Mouse (Mus musculus) layer of hippocampus, adult 8-10 months (tissue): ENCODE results near the gene Ctdsp2. TPM values are rescaled to one million over a fixed set of nuclear protein-coding genes. Genes with fewer than 3 reads are reported as not detected.

Source experiments
- DNase-seq, 2 experiments: peaks; one replicate each; pipeline ENCODE4 v3.0.0; 2022; ENCODE audit warnings: low spot score in 2 of 2
- total RNA-seq, 4 experiments: library from RNA; stranded (reverse); gene quantifications; 2 replicates each; pipeline ENCODE4 v1.2.4; 2022

The Ctdsp2 gene
- total RNA-seq, 4 experiments from 2014 or later = 104 to 120 (median 111) TPM

DNA sequence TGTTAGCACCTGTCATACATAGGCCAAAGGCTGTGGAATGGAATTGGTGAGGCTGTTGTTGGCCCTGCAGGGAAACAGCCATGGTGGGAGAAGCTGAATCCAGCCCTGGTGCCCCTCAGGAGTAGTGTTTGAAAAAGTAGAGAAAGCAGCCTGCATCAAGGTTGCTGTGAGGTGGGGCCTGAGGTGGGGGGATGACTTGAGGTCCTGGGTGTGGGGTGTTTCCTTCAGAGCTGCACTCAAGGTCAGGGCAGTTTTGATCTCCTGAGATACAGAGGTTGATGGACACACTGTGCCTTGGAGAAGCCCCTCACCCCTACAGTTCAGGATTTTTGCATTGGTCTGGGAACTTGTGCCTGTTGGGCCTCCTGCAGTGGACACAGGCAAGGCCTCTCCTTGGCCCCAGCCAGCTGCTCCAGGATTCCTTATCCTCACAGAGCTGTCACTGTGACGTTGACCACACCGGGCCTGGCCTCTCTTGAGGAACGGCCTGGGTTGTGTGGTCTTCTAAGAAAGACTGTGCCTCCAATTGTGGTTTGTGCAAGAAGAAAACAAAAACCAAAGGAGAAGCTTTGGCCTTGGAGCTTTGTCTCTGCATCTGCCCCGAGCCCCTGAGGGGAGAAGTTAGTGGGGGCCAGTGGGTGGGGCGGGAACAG is 10.1 kb downstream of the Ctdsp2 start:
- DNase-seq = no peak

DNA sequence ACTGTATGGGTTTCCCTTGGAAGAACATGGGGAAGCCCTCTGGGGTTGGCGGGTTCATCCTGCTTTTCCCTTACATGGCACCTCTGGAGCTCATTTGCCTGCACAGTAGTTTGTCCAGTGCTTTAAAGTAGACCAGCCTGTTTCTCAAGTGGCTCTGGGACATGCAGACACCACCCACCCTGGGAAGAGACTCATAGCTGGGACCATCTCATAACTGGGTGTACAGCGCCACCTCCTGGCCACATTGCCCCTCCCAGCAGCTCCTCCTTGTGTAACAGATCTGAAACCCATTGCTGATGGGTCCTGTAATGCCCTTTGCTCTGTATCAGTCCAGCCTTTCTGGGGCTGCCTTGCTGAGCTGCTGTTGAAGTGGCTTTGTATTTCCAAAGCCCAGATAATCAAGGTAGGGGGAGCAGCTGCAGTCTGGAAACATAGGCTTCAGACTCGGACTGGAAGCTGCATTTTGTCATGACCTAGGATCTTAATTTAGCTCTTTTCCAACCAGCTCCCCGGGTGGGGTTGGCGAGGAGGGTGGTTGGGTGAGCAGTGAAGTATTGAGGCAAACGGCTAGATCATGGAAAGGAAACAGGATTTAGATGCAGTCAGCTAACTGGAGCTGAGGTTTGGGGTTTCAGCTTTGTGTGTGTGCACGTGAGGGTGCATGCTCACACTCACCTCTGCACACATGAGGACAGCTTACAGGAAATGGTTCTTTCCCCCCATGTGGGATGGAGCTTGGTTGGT is 12.0 kb downstream of the Ctdsp2 start:
- DNase-seq = peak; percentile 68 to 83

DNA sequence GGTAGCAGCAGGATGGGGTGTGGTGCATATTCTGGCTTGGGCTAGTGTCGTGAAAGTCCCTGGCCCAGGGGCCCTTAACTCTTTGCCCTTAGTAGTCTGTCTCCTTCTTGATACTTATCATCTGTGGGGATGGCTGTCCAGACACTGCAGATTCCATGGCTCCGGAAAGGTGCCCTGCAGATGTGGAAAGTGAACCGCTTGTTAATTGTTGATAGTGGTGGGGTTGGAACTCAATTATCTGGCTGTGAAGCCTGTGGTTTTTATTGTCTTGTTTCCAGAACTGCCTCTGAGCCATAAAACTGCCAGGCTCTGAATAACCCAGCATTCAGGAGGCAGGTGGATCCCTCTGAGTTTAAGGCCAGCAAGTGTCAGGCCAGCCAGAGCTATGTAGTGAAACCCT is 13.2 kb downstream of the Ctdsp2 start:
- DNase-seq = no peak

DNA sequence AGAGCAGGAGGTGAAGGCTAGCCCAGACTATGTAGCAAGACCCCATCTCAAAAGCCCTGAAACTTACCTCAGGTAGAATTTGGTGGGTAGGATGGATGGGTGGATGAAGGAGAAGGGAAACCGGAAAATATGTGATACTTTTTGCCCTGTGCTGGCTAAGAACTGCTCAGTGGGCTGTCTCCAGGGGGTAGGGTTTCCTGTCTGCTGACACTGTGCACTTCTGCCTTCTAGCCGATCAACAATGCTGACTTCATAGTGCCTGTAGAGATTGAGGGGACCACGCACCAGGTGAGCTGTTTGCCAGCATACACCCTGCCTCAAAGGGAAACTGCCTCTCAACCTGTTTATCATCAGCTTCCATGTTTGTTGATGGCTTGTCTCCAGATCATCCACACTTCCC is 15.1 kb downstream of the Ctdsp2 start:
- no peak for DNase-seq

DNA sequence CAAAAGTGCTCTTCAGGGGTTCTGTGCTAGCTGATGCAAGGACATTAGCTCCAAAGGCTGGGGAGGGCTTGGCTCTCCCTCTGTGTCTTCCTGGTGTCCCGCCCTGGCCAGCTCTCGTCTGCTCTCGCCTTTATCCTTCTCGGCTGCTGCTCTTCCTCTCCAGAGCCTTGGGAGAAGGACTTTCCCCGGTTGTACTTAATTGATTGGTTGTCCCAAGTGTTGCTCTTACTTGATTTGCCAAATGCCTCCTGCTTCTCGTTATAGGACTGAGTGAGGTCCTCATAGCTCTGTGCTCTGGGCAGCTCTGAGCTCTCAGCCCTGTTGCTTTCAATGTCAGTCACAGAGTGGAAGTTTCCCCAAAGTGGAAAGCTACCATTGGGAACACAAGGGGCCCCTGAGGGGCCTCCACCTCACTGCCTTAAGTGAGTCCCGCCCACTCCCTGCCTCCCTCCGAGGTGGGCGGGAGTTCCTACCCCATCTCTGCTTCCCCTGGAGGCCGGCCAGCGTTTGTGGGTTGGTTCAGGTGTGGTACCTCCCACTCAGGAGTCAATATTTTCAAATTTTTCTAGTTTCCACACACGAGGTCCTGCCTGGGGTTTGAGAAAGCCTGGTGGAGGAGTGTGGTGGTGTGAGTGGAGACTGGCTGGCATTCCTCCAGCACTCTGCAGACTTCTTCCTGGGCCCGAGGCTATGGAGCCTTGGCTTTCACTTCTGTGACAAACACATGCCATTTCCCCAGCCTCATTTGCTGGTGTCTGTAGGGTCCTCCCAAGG is 19.0 kb downstream of the Ctdsp2 start:
- no peak for DNase-seq

DNA sequence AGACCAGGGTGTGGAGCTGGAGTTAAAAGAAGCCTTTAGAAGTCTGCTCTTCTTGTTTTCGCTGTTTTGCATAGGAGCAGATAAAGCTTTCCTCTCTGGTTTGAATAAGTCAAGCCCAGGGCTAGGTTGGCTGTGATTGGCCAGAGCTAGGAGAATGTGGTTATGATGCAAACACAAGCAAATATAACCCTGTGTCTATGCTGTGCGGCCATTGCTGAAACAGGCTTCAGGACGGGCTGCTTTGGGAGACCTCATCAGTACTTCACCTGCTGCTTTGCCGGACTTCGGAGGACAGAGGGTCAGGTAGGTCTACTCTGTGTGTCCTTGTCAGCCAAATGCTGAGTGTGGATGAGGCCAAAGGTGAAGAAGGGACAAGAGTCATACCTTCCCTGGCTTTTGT is 22.0 kb downstream of the Ctdsp2 start, which contains the start of gene Avil:
Gene Avil (plus strand): TSS at position 181 of the 400 bp plus-strand sequence.
- DNase-seq = no peak

DNA sequence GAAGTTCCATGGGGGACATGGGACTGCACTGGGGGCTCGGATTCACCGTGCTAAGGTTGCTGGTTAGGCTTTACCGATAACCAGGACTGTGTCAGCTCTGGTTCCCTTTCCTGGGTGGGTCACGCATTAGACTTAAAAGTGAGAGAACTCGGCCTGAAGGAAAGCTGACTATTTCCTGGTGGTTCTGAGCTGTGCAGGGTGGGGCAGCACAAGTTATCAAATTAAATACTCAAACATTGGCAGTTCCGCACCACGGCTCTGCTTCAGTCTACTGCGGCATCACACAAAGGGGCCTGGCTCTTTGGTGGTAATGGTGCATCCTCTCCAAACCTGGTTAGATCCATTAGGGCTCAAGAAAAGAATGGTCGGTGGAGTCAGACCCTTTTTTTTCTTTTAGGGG is 22.8 kb downstream of the Ctdsp2 start:
- no peak for DNase-seq

DNA sequence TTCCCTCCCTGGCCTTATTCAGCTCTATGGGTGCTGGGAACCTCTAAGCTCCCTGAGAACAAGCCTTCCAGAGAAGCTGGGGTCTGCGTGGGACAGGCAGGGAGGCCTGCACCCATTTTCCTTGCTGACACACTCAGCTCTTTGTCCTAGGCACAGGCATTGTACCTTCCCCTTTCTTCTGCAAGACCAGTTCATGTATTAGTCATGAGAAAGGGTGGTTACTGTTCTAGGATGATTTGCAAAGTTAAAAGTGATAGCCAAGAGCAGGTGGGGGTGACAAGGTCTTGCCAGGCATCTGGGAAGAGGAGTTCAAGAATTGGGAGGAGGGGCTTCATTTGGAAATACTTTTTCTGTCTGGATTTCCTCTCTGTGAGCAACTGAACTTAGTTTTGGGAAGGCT is 23.5 kb downstream of the Ctdsp2 start:
- no peak for DNase-seq

DNA sequence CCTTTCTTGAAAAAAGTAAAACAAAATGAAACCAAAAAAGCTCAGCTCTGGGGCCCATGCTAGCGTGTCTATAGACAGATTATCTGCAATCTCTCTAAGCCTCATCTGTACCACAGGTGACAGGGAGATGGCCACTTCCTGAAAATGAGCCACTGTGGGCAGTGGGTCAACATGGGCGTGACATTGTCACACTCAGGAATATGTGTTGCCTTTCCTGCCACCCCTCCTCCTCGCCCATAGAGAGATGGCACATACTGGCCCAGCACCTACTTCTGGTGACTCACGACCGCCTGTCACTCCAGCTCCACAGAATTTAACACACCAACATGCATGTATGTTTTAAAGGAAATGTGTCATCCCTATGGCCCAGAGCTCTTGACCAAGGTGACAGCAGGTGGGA is 24.2 kb downstream of the Ctdsp2 start:
- DNase-seq = no peak

DNA sequence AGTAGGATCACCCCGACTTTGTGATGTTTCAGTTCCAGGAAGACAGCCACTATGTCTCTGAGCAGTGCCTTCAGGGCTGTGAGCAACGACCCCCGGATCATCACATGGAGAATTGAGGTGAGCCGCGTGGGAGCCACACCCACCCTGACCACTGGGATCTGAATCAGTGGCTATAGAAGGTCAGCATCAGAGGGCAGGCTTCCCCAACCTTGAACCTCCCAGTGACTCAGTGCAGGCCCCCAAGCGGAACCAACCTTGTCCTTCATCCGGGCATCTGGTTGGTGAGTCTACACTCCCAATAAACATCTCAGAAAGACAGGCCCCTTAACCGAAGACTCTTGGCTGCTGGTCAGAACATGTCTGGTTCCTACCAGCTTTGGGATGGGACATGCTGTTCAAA is 24.8 kb downstream of the Ctdsp2 start:
- DNase-seq = no peak

DNA sequence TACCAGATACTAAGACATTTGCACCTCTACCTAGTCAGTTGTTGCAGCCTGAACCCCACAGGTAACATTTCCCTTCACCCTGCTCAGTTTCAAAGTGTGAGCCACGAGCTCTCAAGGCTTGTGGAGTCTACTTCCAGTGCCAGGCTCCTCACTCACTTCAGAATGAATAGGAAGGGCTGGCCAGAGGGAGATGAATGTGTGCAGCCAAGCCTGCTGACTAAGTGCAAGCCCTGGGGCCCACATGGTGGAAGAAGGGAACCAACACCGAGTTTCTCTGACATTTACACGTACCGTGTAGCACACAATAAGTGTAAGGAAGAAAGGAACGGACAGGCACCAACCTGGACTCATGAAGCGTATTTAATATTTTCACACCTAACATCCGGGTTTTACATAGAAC is 25.3 kb downstream of the Ctdsp2 start:
- no peak for DNase-seq

DNA sequence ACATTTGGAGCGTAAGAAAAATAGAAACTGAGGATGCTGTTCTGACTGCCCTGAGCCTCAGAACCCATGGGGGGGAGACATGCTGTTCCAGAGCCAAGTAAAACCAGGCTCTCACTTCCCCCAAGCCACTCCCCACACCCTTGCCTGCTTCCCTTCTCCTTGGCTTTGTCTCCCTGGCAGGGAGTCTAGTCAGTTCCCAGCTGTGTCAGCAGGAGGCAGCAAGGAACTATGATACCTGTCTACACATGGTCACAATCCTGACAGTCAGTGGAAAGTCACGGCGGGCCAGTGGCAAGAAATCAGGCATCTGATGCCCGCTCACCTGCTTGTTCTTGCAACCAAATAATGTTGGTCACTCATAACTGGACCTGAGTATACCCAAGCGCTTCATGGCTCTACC is 38.0 kb downstream of the Ctdsp2 start:
- no peak for DNase-seq

DNA sequence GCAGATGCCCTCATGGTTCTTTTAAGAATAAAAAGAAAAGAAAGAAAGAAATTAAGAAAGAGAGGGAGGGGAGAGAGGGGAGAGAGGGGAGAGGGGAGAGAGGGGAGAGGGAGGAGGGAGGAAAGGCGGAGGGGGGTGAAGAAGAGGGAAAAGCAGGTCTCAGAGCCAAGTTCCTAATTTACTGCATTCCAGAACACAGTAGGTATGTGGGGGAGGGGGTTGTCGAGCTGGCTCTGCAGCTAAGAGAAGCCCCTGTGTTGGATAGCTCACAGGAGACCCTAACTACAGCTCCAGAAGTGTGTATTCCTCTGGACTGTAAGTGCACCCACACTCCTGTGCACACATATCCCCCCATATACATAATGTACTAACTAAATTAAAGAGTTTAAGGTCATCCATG is 38.6 kb downstream of the Ctdsp2 start:
- DNase-seq = no peak

DNA sequence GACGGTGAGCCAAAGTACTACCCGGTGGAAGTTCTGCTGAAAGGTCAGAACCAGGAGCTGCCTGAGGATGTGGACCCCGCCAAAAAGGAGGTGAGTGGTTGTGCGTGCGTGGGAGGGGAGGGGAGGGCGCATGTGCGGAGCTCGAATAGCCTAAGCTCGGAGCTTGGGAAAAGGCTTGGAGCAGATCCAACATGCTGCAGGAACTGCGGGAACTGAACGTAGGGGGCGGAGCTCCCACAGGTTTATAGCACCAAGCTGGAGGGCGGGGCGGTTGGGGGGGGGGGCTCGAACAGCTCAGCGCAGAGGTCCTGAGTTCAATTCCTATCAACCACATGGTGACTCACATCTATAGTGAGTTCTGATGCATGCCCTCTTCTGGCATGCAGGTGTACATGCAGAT is 39.9 kb downstream of the Ctdsp2 start:
- DNase-seq = no peak

DNA sequence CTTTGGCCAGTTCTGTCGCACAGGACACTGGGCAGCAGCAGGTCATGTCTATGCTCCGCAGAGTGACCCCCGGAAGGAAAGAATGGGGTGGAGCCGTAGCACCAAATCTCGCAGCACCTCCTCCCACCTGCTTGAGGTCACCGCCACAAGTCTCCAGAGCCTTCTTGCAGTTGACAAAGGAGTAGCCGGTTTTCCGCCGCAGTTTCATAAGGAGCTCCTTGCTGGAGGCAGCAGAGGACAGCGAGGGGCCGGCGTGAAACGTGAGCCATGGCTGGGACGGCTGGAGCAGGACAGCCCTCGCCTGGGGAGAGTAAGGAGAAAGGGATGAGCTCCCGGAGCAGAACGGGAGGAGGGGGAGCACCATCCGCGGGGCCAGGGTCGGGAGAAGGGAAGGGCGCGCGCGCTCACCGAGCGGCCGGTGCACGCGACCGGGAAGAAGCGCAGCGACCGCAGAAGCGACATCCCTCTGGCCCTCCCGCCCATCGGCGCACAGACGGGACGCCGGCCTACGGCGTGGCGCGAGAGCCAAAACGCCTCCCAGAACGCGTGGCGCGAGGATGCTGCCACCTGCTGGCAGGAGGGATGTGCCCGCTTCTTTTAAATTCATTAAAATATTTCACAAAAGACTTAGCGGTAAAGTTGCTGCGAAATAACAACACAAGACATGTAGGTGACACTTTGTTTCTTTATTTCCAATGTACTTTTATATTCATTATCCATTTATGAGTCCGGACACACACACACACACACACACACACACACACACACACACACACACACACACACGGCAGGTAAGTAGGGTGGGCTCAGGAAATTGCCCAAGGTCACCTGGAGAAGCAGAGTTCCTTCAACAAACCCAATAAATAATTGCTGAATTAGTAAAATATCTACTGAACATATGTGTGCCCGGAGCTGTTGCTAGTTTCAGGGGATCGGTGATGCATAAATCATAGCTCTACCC is 52.1 kb downstream of the Ctdsp2 start, which contains the start of gene Tsfm:
Gene Tsfm (minus strand): TSS at position 505 of the 961 bp plus-strand sequence.
- DNase-seq = peak; percentile 72 to 90

DNA sequence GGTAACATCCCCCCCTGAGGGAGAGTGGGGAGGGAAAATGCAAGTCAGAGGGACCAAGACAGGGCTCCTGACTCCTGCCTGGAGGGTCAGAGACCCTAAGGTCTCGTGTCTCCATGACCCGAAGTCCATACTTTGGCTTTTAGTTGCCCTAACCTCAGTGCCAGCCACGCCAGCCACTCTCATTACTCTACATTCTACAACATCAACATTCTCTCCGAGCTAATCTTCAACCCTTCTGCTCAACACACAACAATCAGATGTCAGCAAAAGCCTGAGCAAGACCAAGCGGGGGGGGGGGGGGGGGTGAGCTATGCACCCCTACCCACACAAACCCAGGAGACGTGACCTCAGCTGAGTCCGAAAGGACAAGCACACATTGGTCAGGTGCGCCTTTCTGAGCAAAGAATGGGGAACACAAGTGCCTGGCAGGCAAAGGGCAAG is 54.8 kb downstream of the Ctdsp2 start:
- no peak for DNase-seq

DNA sequence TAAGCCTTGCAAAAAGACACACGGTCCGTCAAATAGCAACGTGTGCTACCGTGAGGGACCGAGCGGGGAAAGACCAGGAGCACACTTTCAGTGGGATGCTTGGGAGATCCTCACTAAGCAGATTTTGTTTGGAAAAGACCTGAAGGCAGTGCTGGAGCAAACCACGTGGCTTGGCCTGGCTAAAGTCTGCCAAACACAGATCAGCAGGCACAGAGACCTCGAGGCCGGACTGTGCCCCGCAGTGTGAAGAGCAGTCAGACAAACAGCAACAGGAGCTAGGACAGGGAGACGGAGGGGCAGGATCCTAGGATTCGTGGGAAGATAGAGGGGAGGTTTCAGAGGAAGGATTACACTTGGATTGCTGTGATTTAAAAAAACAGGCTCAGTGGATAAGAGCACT is 57.8 kb downstream of the Ctdsp2 start:
- DNase-seq = no peak

DNA sequence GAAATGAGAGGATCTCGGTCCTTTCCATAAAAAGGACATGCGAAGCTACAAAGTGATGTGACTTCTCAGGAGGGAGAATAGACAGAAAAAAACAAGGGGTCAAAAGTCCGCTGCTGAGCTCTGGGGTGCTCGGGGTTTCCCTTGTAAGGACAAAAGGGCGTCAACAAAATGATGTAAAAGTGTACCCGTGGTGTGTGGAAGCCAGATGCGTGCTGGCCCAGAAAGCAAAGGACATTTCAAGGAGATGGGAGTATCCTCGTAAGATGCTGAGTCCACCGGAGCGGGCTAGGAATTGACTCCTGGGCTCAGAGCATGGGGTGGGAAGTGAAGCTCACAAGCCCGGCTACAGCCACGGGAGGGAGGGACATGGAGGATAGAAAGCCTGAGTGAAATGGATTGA is 59.1 kb downstream of the Ctdsp2 start:
- DNase-seq = no peak

DNA sequence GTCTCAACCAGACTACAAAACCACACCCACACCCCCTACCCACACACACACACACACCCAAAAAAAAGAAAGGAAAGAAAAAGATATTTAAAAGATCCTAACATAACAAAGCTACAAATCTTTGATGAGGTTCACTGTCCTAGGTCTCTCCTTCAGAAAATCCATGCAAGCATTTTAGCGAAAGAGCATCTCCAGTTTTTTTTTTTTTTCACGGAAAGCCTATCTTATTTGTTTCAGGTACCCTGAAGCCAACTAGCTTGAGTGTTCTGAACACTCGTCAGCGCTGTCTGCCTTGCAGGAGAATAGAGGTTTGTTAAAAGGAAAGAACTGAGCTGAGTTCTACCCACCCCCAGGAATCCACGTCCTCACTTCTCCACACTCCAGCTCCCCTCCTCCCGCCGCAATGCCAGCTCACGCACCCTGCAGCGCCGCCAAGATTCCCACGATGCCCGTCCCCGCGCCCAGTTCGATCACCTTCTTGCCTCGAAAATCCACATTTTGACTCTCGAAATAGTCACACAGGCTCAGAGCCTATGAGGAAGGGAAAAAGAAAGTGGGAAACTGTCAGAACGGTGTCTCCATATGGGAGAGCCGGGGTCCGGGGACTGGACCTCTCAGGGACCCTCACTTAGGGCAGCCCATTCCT is 62.2 kb downstream of the Ctdsp2 start:
- DNase-seq = no peak

DNA sequence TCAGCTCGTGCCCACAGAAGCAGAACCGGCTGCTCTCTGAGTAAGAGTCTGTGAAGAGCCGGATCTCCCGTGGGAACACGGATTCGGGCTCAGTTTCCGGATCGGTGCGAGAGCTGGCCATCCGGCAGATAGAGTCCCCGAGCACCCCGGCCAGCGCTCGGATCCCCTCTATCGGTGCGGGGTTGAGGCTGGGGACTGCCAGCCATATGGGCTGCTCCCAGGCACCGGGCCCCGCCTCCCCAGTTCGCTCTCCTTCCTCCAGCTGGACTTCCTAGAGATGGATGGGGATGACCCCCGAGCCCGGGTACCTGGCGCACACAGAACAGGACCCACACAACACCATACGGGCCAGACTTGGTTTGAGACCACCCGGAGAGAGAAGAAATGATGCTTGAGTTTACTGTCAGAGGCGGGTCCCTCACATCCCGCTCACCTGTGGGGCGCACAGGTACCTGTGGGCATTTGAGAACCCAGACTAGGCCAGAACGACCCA is 62.8 kb downstream of the Ctdsp2 start, which contains the start of the genes Mettl1 and Eef1akmt3:
Gene Mettl1 (plus strand): TSS at position 141 of the 493 bp plus-strand sequence.
Gene Eef1akmt3 (minus strand): TSS at position 240 of the 493 bp plus-strand sequence.
- no peak for DNase-seq
